Mouse (Mus musculus) spleen, adult 12 weeks (tissue): ENCODE measurements around the gene Gm3460.
"Not testable (repeated sequence)": the region's sequence is repeated elsewhere in the genome, so short reads cannot be mapped to it uniquely, and the experiment has no call there.

Experiments
- DNase-seq: peaks from one replicate; pipeline ENCODE4 v3.0.0; 2022; ENCODE audit warnings: low spot score

Gm3460 gene

GRCm38 (mm10) chr14:6622318-6622717 lies at the start of gene Gm3460:
Gene Gm3460 (minus strand): TSS chr14:6622418.
- not testable (repeated sequence) for DNase-seq

GRCm38 (mm10) chr14:6606436-6606835 lies 15.8 kb downstream of the Gm3460 start:
- not testable (repeated sequence) for DNase-seq

GRCm38 (mm10) chr14:6605004-6605403 lies 17.2 kb downstream of the Gm3460 start:
- not testable (repeated sequence) for DNase-seq

GRCm38 (mm10) chr14:6604551-6604950 lies 17.7 kb downstream of the Gm3460 start:
- DNase-seq = not testable (repeated sequence)

- DNase-seq = not testable (repeated sequence)
These were observed 31.7 kb downstream of the Gm3460 start, which contains the start of gene Gm3629 for GRCm38 (mm10) chr14:6590513-6590912. Gene Gm3629 (minus strand): TSS chr14:6590613.
